Mouse (Mus musculus): Measurements from ENCODE around the gene Foxp2.

The Foxp2 gene

GRCm38 (mm10) chr6:15120916-15121315 lies 219.8 kb downstream of the Foxp2 start:
- no peak for DNase-seq (ENCODE audit: low spot score)

- no peak for DNase-seq (ENCODE audit: low spot score)
These were observed 220.2 kb downstream of the Foxp2 start for GRCm38 (mm10) chr6:15121339-15121738.

- DNase-seq (ENCODE audit: low spot score): no peak
These were observed 229.0 kb downstream of the Foxp2 start for GRCm38 (mm10) chr6:15130142-15130541.

- no peak for DNase-seq (ENCODE audit: low spot score)
These were observed 240.9 kb downstream of the Foxp2 start for GRCm38 (mm10) chr6:15142094-15142493.

GRCm38 (mm10) chr6:15151619-15152018 lies 250.5 kb downstream of the Foxp2 start:
- DNase-seq (ENCODE audit: low spot score): no peak

GRCm38 (mm10) chr6:15163508-15164053 lies 262.4 kb downstream of the Foxp2 start:
- DNase-seq (ENCODE audit: low spot score): no peak

GRCm38 (mm10) chr6:15176754-15177153 lies 275.6 kb downstream of the Foxp2 start:
- no peak for DNase-seq (ENCODE audit: low spot score)

GRCm38 (mm10) chr6:15192877-15193276 lies 291.7 kb downstream of the Foxp2 start:
- DNase-seq (ENCODE audit: low spot score): no peak

- DNase-seq (ENCODE audit: low spot score): no peak
These were observed 341.2 kb downstream of the Foxp2 start for GRCm38 (mm10) chr6:15242176-15242942.

- no peak for DNase-seq (ENCODE audit: low spot score)
These were observed 356.2 kb downstream of the Foxp2 start for GRCm38 (mm10) chr6:15257393-15257792.

- DNase-seq (ENCODE audit: low spot score): no peak
These were observed 356.7 kb downstream of the Foxp2 start for GRCm38 (mm10) chr6:15257893-15258292.

- DNase-seq (ENCODE audit: low spot score): no peak
These were observed 367.0 kb downstream of the Foxp2 start for GRCm38 (mm10) chr6:15268136-15268535.

GRCm38 (mm10) chr6:15285213-15285612 lies 384.1 kb downstream of the Foxp2 start:
- no peak for DNase-seq (ENCODE audit: low spot score)

GRCm38 (mm10) chr6:15294081-15294480 lies 392.9 kb downstream of the Foxp2 start:
- no peak for DNase-seq (ENCODE audit: low spot score)

GRCm38 (mm10) chr6:15299279-15299678 lies 398.1 kb downstream of the Foxp2 start:
- DNase-seq (ENCODE audit: low spot score): no peak

- DNase-seq (ENCODE audit: low spot score): no peak
These were observed 409.5 kb downstream of the Foxp2 start for GRCm38 (mm10) chr6:15310671-15311070.

GRCm38 (mm10) chr6:15316948-15317347 lies 415.8 kb downstream of the Foxp2 start:
- no peak for DNase-seq (ENCODE audit: low spot score)

- DNase-seq (ENCODE audit: low spot score): no peak
These were observed 417.2 kb downstream of the Foxp2 start for GRCm38 (mm10) chr6:15318343-15318742.

- DNase-seq (ENCODE audit: low spot score): no peak
These were observed 420.4 kb downstream of the Foxp2 start for GRCm38 (mm10) chr6:15321551-15321974.

GRCm38 (mm10) chr6:15323099-15323498 lies 421.9 kb downstream of the Foxp2 start:
- no peak for DNase-seq (ENCODE audit: low spot score)

GRCm38 (mm10) chr6:15347705-15348104 lies 446.6 kb downstream of the Foxp2 start:
- DNase-seq (ENCODE audit: low spot score): no peak

- no peak for DNase-seq (ENCODE audit: low spot score)
These were observed 454.7 kb downstream of the Foxp2 start for GRCm38 (mm10) chr6:15355852-15356251.

- no peak for DNase-seq (ENCODE audit: low spot score)
These were observed 469.1 kb downstream of the Foxp2 start for GRCm38 (mm10) chr6:15370281-15370680.

GRCm38 (mm10) chr6:15370827-15371226 lies 469.7 kb downstream of the Foxp2 start:
- no peak for DNase-seq (ENCODE audit: low spot score)
